Mouse (Mus musculus) retina, adult 2 months (tissue): ENCODE data around the gene Col18a1.

Experiments used
- DNase-seq: peaks from one replicate; pipeline ENCODE4 v3.0.0-alpha.2; 2012; ENCODE audit warnings: low read depth, low spot score

Col18a1 gene

GRCm38 (mm10) chr10:77110843-77111242 lies 55.5 kb downstream of the Col18a1 start:
- DNase-seq, result no peak

- no peak for DNase-seq
Observed at GRCm38 (mm10) chr10:77110010-77110409, 56.3 kb downstream of the Col18a1 start.

- no peak for DNase-seq
Observed at GRCm38 (mm10) chr10:77108106-77108505, 58.2 kb downstream of the Col18a1 start.

DNA sequence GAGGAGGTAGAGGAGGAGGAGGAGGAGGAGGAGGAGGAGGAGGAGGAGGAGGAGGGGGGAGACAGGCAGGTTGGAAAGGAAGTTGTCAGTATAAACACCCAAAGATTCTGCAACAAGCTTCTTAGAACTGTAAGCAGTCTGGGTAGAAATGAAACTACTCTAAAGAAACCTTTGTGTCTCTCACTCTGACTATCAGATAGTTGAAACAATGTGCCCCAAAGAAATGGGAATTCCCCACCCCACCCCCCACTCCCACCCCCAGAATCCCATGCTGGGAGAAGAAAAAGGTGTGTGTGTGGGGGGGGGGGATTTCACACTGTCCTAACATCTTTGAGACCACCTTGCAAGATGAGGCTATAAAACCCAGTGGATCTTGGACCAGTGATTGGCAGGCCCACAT lies 62.0 kb downstream of the Col18a1 start:
- no peak for DNase-seq

GRCm38 (mm10) chr10:77103689-77104088 lies 62.7 kb downstream of the Col18a1 start:
- no peak for DNase-seq

GRCm38 (mm10) chr10:77099777-77100176 lies 66.6 kb downstream of the Col18a1 start:
- DNase-seq, result no peak

- no peak for DNase-seq
Observed at GRCm38 (mm10) chr10:77098619-77099018, 67.7 kb downstream of the Col18a1 start.

- DNase-seq, result no peak
Observed at GRCm38 (mm10) chr10:77097890-77098200, 68.5 kb downstream of the Col18a1 start.

DNA sequence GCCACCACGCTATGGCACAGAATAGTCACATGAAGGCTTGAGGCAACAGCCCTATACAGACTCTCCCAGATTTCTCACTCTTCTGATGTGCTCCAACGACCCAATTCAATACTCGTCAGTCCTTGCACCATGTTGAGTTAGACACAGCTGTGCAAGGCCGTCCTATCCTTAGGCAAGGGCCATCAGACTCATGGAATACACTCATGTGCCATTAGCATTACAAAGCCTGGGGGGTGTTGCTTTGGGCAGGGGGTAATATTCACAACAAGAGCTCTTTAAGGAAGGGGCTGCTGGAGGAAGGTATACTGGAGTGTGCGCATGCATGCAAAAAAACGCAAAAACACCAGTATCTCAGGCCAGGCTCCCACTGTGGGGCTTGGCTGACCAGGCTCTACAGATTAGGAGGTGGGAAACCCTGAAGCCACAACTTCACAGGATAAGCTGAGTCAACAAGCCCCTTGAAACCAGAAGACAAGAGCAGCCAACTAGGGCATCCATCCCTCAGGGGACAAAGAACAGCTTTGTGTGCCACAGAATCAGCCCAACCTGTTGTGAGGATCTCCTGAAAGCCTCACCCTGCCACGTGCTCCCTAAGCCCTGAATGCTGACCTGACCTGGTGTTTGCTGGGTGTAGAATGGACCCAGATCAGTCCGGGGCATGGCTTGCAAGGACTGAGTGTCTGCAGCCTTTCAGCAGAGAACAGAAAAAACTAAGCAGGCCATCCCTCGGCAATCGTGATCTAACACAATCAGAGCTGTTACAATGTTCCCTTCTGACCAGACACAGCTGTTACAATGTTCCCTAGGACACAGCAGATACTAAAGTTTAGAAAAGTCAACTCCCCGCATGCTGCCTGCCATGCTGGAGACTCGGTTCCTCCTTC lies 69.1 kb downstream of the Col18a1 start:
- no peak for DNase-seq

- no peak for DNase-seq
Observed at GRCm38 (mm10) chr10:77095666-77096065, 70.7 kb downstream of the Col18a1 start.

DNA sequence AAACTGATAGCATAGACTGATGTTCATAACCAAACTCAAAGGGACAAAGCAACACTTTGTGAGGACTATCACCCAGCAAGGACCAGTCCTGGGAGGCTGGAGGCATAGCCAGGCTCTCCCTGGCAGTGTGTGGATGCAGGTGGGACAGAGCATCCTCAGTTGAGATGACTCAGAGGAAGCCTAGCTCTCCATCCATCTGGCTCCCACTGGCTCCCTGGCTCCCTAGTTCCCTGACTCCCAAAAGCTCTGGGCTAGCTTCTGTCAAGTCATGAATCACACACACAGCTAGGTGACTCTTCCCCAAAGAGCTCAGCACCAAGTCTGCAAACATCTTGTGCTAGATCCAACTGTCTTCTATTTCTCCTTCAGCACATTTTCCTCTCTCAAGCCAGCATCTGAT lies 72.5 kb downstream of the Col18a1 start:
- no peak for DNase-seq

DNA sequence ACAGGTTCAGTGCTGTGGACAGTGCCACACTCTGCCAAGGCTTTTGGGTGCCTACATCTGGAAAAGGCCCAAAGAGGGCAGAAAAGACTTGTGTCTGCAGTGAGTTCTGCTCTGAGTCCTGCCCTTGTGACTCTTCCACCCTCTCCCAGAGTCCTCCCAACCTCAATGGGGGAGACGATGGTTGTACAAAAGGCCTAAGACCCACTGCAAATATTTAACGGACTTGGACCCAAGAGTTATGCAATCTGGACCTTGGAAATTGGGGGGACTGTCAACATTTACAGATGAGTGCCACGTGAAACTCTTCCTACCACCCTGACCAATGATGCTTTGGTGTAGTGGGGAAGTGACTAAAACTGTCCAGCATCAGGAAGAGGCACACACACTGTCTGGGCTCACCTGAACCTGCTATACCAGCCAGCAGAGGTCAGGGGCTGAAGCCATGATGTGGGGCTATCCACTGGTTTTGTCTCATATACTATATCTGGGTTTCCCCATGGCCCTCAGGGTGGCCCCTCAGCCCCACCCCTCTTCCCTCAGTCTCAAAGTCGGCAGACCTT lies 74.7 kb downstream of the Col18a1 start:
- DNase-seq, result no peak

DNA sequence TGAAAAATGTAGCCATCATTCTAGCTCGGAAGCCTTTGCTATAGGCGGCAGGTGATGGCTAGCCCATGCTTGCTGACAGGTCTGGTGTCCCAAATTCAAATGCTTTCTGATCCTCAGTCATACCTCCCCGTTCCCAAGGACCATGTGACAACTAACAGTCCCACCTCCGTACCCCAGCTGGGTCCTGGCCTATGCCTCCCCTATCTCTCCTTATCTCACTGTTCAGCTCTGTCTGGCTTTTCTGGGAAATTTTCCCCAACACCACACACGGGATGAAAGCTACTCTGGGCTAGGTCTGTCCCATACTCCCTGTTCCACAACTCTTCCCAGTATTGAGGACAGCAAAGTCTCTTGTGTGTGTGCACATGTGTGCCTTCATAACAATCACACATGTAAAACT lies 76.3 kb downstream of the Col18a1 start:
- DNase-seq, result no peak

- DNase-seq, result no peak
Observed at GRCm38 (mm10) chr10:77089336-77089735, 77.0 kb downstream of the Col18a1 start.

DNA sequence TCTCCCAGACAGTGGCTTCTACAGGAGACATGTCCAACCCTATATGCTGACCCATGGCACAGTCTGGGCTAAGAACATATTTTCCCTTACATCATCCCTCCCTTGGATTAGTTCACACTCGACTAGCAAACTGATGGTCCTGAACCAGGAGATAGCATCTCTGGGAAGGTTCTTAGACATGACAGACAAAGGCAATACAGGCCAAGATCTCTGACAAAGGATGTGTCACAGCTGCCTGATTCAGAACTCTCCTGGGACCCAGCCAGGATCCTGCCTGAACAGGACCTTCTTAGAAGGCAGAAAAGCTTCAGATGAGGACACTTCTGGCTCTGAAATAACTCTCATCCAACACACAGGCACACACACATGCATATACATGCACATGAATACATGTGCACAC lies 81.8 kb downstream of the Col18a1 start:
- DNase-seq, result no peak

DNA sequence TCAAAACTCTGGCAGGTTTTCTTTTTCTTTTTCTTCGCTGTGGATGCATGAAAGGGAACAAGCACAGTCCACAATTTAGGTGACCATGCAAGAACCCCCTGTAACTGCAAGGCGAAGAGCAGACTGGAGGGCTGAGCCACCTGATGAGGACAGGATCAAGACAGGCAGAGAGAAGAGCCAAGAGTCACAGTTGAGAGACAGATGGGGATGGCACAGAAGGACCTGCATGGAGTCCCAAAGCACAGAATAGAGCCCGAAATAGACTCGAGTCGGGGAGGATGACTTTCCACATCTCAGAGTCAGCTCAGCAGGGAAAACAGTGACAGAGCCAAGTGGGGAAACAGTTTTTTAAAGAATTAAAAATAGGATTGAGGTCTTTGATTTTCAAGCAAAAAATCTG lies 83.4 kb downstream of the Col18a1 start:
- no peak for DNase-seq

- DNase-seq, result peak; percentile 54
Observed at GRCm38 (mm10) chr10:77082453-77082852, 83.9 kb downstream of the Col18a1 start.

GRCm38 (mm10) chr10:77078961-77079360 lies 87.4 kb downstream of the Col18a1 start:
- DNase-seq, result no peak

DNA sequence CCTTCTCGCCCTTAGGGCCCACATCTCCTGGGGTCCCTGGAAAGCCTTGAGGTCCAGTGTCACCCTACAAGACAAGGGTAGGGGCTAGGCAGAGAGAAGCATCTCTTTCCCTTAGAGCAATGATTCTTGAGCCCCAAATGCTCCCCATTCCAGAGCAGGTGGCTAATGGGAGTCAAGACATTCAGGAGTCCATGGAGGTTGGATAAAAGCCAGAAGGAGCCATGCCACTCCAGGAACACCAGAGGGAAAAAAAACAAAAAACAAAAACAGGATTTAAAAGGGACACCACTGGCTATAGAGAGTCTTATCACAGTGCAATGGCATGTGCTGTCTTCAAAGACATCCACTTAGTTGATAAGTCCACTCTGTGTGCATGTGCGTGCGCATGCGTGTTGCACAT lies 87.9 kb downstream of the Col18a1 start:
- DNase-seq, result no peak

GRCm38 (mm10) chr10:77074276-77074974 lies 91.9 kb downstream of the Col18a1 start:
- no peak for DNase-seq

- peak; percentile 62 for DNase-seq
Observed at GRCm38 (mm10) chr10:77070072-77070471, 96.3 kb downstream of the Col18a1 start.

DNA sequence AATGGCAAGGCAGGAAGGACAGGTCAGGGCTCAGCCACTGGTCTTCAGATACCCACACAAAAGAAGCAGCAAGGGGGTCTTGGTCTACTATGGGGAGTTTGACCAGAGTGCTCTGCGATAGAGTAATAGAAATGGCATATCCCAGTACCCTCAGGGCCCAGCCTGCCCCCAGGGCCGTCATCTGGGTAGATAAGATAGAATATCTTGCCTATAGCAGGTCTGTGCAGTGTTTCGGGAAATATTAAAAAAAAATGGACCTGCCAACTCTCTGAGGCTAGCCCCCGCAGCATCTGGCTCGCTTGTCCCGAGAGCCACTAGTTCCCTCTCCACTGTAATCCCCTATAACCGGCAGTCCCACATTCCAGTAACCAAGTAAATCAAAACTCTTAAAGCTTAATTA lies 97.9 kb downstream of the Col18a1 start:
- no peak for DNase-seq

DNA sequence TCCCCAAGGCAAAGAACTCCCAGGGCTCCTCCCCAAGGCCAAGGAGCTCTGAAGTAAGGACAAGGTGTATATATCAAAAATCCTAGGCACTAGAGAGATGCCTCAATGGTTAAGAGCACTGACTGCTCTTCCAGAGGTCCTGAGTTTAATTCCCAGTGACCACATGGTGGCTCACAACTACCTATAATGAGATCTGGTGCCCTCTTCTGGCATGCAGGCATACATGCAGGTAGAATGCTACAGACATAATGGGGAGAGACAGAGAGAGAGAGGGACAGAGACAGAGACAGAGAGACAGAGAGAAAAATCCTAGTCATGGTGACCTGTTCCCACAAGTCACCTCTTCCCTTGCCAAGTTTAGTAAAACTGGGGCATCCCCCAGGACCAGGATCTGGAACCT lies 101.7 kb downstream of the Col18a1 start:
- DNase-seq, result no peak
